Mouse (Mus musculus) retina, postnatal 1 day (tissue): ENCODE measurements at regions not wholly inside any gene's neighbourhood (a gene's known extent, or its start where the extent isn't known, plus 50 kb on each side); places are given as distances from the start of the nearest gene placed in this dataset.
A peak's percentile ranks its signal among the peaks of the same experiment; 100 is the strongest.

Experiments
- DNase-seq: peaks from one replicate; pipeline ENCODE4 v3.0.0-alpha.2; 2012

DNA sequence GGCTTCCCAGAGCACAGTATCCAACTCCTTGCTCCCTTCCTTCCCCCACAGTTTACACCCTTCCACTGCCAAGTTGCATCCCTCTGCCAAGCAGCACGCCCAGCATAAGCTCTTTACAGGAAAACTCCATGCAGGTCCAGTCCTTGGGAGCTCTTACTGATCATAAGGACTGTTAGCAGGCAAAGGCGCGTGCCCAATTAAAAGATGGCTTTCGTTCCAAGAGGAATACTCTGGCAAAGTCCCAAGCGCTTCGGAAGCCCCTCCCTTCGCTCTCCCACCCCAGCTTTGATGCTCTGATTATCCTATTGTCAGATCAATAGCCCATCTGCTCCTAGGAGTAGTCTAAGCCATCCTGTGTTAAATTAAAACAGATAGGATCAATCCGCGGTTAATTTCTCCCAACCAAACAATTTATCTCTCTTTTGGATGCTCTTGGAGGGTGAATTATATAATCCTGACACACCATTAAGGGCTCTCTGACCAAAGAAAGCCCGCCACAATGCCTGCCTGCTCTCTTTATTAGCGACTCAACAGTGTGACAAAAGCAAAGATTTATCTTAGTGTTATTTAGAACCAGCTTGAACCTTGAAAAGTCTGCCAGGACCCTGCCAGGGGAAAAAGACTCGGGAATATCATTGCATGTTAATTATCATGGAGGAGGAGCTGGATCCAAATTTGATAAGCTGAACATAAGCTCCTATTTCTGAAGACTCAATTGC, 312.5 kb downstream of the Gsdmc2 start:
- DNase-seq: peak; percentile 63

DNA sequence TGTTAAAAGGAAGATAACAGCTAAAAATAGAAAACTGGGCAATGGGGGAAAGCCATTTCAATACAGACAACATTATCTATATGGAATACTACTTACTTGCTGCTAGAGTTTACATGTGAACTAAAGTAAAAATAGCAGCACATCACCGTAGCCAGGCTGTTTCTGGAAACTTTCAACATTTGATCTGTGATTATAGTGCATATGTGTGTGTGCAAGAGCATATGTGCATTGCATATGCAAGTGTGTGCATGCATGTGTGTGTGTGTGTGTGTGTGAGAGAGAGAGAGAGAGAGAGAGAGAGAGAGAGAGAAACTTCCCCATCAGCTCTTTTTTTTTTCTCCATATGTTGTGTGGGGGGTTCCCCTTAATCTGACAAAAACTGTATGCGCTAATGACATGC, 317.7 kb downstream of the Gsdmc2 start:
- no peak for DNase-seq

DNA sequence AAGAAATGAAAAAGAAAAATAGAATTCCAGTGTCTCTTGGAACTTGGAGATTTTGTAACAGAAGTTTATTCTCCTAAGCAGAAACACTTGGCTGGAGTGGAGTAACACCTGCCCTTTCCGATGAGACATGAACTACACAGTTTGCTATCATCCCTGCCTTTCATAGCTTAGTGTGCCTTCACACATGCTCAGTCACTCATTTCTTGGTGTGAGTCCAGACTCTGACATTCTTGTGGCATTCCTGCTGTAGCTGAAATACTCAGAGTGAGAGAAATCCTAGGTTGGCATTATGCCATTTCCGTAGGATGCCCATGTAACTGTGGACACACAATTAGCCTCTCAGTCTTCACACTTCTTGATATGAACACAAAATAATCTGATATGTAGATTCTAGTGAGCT, 318.2 kb downstream of the Gsdmc2 start:
- no peak for DNase-seq

DNA sequence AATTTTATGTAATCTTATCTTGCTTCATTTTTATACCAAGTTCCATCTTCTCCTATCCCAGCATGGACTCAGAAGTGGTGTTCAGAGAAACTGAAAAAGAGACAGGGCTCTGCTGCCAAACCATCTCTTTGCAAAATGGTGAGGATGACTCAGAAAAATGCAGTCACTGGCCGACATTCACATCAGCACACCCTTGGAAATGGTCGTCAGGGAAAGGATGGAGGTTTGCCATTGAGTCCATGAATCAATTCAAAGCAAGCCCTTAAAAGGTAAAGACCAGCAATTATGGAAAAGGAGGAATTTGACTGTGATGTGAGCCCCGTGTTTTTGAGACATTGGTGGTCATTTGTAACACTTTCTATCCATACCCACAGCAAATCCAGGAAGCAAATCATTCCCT, 327.7 kb downstream of the Gsdmc2 start:
- no peak for DNase-seq

DNA sequence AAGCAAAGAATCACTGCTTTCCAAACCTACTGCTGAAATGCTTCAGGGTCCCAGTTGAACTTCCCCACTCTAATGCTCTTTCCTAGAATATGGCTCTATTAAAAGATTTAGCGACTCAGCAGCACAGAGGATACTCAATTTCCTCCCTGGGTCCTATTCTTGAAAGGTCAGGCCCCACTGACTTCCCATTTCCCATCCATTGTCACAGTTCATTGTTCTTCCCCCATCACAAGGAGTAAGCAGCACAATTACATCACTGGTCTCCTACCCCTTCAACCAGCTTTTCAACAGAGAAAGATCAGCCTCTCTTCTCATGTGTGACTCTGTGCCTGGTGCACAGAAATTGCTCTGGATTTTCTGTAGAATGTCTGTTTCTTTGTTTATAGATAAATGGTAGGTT, 344.5 kb downstream of the Gsdmc2 start:
- no peak for DNase-seq

DNA sequence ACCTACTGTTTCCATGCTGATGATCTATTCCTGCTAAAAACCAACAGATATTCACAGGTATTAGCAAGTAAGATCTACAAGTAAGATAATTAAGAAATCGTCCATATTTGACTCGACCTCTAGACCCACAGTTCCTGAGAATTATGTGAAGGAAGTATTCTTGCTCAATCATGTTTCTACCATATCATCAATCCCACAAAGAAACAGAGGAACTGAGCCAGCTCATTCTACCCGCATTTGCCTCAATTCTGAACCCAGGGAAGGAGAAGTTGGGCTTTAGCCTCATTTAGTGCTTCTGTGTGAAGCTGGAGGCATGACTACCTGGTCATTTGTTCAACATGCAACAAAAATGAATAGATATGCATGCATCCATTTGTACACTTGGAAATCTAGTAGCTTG, 346.5 kb downstream of the Gsdmc2 start:
- DNase-seq: no peak

DNA sequence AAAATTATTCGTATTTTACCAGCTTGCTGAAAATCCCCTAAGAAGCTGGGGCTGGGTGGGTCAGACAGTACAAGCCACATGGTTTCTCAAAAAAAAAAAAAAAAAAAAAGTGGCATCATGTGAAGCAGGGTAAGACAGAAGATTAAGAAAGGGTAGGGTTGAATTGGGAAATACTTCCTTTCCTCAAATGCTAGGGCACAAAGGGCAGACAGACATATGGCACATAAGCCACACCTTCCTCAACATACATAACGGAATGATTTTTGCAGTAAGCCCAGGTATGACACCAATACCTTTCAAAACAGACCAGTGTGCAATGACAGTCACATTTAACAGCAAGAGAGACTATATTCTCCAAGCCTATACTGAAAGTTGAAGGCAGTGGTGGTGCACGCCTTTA, 347.8 kb downstream of the Gsdmc2 start:
- DNase-seq: no peak

DNA sequence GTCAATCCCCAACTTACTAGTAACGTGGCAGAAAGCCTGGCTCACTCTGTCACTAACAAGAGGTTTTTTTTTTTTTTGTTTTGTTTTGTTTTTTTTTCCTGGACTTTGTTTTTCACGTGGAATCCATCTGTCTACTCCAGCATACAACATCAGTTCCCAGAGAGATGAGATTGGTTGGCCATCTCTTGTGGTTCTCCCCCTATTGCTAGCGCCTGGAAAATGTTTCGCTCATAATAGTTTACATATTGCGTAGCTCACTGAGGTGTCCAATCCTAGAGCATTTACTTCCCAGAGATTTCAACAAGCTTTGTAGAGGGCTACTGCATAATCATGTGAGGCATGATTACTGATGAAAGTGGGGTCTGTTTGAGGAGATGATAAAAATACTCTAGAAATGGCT, 360.1 kb downstream of the Gsdmc2 start:
- no peak for DNase-seq

DNA sequence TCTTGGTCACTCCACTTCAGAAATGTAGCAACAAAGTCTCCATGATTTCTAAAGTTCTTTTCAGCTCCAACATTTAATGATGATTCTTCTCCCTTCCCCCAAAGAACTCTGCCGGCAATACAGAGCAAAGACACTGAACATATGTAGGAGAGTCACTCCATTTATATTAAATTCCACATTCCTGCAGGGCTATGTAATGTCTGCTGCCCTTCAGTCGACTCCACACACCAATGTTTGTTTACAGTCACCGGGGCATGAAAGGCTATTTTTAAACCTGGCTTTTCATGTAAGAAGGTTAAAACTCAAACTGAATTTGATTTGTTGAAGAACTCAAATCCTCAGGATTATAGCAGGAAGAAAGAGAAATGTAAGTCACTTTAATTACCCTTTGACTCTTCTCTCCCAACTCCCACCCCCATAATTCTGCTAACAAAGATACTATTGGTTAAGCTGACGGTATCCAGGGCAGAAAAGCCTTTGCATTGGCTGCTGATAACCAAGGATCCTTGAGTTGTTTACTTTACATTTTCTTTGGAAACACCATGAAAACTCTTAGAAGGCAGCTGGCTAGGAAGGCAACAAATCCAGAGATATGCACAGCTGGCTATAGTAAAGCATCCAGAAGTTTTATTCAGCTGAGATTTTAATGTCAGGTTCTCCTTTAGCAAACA, 360.6 kb downstream of the Gsdmc2 start:
- no peak for DNase-seq

DNA sequence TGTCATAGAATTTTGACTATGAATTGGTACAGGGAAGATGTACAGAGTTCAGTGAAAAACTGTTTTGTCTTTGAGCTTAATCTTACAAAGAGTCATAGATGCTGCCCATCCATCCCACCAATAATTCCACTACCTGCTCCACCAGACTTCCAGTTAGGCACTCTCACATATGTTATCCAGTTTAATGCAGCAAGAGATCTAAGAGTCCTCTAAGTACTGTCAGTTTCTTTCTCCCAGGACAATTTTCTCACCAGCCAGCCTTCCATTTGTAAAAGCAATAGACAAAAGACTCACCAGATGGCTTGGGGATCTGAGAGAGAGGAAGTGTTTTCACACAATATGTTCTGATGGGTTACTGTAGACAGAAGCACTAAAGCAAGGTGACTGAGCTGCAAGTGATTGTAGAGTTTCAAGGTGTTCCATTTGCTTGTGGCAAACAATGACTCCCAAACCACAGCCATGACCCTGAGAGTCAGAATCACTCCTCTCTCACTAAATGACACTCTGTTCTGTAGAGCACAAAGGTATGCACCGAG, 365.6 kb downstream of the Gsdmc2 start:
- DNase-seq: no peak

DNA sequence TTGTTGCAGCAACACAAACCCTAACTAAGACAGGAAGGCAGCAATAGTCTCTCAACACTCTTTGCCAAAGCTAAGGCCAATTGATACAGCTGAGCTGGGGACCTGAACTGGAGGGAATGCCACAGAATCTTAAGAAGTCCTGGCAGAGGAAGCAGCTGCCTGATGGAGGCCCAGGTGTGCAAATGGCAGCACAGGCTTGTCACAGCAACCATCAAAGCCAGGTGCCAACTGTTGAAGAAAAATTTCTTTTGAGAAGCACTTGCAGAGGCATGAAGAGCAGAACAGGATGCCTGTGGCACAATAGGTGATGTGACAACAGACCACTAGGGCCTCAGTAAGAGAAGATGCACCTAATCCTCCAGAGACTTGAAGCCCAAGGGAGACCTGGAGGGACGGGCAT, 378.1 kb downstream of the Gsdmc2 start:
- no peak for DNase-seq

DNA sequence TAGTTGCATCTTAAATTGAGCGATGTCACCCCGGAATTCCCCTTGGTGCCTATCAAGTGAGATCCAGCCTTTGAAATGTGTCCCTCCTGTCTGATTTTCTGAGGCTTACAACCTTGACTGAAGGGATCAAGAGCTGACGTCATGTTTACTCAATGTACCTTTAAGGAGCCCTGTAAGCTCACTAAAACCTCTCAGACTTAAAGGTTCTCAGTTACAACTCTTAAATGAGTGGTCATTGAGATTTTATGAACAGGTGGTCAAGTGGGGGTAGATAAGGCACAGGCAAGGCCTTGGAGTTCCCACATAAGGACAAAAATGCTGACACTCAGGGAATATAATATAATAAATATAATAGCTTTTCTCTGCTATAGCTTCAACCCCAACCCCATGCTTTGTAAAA, 392.4 kb downstream of the Gsdmc2 start:
- DNase-seq: no peak

DNA sequence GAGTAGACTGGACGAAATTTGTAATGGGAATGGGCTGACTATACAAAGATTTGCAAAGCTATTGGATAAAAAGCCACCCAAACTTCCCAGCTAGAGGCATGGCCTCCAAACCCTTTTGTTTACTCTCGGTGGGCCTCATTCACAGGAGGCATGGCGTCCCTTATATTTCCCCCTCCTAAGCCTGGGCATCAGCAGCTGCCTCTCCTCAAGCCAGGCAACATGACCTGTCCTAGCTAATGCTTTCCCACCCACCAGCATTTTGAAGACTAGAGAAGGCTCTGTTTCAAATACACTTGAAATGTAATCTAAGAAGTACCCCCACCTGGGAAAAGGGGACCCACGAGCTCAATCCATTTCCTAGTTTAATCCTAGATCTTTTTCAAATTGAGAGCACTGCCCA, 398.7 kb downstream of the Gsdmc2 start:
- no peak for DNase-seq

DNA sequence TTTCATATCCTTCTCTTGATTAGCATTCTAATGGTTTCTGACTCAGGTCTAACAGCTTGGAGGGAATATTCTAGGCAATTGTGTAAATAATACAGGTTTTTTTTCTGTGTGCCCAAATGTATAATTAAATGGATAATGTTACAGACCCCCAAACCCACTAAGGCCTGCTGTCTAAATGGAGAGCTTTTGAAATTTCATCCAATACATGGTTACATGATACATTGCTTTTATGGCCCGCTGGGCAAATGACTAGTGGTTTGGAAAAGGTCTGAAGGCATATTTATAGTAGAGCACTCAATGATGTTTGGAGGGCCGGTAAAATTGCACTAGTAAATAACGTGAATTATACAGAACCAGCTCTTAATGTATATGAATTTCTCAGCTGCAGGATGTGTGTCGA, 400.0 kb downstream of the Gsdmc2 start:
- peak; percentile 7 for DNase-seq

DNA sequence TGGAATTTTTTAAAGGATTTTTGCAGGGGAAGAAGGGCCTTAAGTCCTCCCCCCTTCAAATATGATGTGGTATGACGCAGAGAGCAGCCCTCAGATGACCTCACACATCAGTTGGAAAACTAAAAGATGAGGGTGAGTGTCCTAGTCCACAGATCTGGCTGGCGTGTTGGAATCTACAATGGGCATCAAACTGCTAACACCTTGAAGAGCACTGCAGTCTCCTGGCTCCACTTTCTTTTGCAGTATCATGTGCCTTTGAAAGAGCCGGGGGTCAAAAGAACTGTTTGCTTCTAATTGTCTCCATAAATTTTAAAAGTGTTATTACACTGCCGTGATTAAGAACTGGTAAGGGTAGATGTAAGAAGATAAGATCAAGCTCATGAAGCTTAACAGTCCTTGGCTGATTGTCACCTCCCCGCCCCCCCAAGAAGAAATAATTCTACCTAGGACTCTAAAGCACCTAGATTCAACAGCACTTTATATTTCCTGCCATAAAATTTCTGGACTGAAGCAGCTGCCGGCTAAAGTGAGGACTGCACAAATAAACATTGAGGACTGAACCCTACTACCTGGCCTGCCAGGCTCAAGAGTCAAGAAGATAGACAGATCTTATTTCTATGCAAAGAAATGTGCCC, 402.7 kb downstream of the Gsdmc2 start:
- DNase-seq: no peak

DNA sequence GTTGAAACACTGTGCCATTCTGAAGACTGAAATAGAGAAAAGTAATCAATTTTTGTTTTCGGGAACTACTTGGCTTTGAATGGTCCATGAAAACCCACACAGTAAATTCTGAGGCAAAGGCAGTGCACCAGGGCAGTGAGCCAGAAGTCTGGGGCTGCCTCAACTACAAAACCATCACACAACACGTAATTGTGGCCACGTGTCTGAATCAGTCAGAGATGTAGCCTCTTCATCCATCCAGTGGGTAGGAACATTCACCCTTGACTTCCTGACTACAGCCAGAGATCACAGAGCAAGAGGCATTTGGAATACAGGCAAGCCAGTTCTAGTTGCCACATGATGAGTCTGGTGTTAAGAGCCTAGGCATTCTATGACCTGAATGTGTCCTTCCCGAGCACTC, 432.3 kb downstream of the Gsdmc2 start:
- no peak for DNase-seq

DNA sequence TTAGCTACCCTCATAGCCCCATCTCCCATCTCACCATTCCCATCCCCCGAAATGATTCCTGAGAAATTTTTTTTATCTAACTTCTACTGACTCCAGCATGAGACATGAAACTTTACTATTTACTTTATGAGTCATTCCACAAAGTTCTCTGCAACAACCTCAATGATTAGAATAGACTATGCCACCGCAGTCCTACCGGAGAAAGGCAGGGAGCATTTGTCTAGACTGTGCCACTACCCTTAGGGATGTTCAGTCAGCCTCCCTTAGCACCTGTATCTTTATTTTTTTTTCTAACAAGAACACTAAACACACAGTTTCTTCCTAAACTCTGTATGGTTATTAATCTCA, 433.2 kb downstream of the Gsdmc2 start:
- DNase-seq: no peak

DNA sequence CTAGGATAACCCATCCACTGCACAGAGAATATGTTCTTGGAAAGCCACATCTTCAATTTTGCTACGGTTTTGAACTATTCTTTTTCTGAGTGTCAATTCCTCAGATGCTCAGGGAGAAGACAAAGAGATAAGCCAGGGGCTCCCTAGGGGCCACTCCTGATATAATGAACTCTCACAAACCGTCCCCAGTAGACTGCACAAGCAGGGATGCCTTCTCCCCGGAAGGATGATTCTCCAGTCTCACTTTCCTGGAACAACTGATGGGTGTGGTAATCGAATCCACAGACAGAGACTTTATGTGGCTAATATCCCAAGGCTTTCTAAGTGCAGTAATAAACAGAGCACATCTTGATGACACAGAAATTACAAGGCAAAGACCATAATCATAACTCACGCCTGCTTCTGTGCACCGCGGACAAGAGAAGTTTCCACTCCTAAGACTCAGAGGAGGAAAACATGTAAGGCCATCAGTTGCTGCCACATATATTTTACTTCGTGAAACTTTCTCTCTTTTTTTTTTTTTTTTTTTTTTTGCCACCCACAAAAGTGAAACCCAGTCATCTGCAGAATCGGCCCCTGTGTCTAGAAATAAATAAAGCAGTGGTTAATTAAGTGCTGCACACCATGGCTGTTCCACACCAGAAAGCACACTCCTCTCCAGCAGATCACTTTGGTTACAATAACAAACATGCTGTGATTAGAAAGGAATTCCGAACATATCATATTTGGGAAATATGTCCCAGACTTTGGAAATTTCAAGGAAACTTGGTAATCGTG, 433.8 kb downstream of the Gsdmc2 start:
- DNase-seq: no peak

DNA sequence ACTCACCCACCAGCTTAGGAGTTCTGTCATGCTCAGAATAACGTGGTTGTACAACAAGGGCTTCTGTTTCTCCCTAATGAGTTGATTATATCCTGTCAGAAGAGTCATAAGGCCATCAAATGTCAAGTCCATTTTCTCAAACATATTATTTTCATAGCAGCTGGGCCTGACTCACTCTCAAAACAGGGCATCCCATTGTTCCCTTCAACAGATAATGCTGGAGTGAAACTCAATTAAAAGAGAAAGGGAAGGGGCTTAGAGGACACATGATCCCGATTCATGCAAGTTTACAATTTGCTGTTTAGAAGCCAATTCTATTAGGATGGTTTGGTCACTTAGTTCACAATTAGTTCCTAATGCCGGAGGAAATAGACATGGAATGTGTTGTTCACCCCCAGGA, 444.5 kb downstream of the Gsdmc2 start:
- peak; percentile 87 for DNase-seq

DNA sequence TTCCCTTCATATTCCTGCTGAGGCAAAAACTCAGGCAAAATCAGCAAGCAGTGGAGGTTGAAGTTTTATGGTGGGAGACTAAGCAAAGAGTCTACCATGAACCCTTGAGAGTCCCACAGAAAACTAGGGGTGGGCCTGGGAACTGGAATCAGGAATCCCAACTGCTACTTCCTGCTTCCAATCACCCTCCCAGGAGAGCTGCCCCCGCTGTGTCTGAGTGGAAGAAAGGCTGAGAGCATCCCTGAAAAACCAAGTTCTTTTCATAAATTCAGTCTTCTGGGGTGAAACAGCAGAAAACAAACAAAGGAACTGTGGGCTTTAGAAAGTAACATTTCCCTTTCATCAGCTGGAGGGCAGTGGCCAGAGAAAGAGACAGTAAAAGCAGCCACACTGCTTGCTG, 445.0 kb downstream of the Gsdmc2 start:
- no peak for DNase-seq

DNA sequence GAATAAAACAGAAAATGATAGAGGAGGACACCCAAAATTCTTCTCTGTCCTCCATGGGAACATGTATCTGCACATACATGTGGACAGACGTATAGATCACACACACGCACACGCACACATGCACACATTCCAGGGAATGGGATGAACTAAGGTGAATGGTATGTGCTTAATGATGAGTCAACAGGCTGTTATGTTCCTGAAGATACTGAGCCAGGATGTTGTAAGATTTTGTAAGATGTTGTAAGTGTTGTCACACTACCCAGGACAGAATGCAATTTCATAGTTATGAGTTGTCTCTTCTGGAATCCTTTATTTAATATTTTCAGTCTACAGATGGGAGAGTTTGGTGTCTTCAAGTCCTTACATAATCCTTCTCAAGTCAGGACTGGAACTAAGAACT, 447.5 kb downstream of the Gsdmc2 start:
- no peak for DNase-seq

DNA sequence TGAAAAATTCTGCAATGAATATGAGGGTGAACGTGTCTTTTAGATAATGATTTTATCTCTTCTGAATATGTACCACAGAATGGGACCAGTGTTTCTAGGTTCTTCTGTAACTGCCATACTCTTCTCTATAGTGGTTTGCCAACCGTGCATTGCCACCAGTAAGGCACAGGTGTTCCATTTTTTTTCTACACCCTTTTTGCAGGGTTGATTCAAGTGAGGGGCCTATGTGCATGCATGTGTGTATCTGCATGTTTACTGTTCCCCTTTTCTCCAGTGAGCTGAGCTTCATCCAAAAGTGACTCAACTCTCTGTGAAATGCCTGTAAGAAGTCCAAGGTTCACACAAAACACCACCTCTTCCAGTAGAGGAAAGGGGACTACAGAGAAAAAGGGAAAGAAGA, 467.7 kb downstream of the Gsdmc2 start:
- no peak for DNase-seq

DNA sequence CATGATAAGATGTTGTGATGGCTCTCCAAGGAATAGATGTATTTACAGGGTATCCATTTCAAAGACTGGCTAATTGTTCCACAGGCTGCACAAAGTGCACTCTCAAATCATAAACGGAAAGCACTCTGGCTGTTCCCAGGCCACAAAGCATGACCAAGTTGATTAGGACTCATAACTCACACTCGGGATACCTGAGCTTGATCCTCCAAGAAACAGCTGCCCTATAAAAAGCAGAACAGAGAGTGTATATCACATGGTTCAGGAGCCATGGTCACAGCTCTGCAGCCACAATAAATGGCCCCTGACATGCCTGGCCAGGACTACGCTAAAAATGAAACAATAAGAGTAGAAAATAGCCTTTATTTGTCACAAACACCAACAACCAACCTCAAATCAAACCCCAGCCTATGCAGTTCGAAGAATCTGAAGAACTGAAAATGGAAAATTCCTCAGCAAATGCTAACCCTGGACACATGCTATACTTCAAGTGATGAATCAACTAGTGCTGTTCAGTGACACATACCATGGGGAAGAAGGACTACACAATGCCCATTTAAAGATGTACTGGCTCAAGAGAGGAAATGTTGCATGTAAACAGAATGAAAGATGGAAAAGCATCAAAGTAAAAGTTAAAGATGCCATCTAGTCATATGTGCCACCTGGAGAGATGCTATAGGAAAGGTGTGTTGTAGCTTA, 473.5 kb downstream of the Gsdmc2 start:
- no peak for DNase-seq
